Mouse (Mus musculus) heart, embryonic 16.5 days (tissue): Measurements from ENCODE around the gene Capn13. TPM values are rescaled to one million over a fixed set of nuclear protein-coding genes. Genes with fewer than 3 reads are reported as not detected.

Experiments
- ATAC-seq: fragments of 200-750 bp; cut with Nextera tagmentation; replicated peaks from 2 replicates; pipeline ENCODE4 v1.8.0; 2017; ENCODE audit warnings: moderate number of reproducible peaks; ENCODE audit not compliant: insufficient read depth, low FRiP score; ENCODE audit errors: extremely low read depth
- H3K27ac ChIP-seq: fragments of 300-500 bp; sonication (generic); 2 replicates; pipeline ENCODE4 v1.5.1; 2014; ENCODE audit warnings: mild to moderate bottlenecking, low read length, control low read depth, moderate library complexity
- H3K27me3 ChIP-seq: fragments of 300-500 bp; sonication (generic); 2 replicates; pipeline ENCODE4 v1.6.1; 2014; ENCODE audit warnings: low read length, mixed read lengths; ENCODE audit not compliant: control insufficient read depth, insufficient read depth
- H3K36me3 ChIP-seq: fragments of 300-500 bp; sonication (generic); 2 replicates; pipeline ENCODE4 v1.6.1; 2014; ENCODE audit not compliant: control insufficient read depth, insufficient read depth
- H3K4me1 ChIP-seq: fragments of 300-500 bp; sonication (generic); 2 replicates; pipeline ENCODE4 v1.6.1; 2014; ENCODE audit warnings: low read length, mixed read lengths; ENCODE audit not compliant: control insufficient read depth, insufficient read depth
- H3K4me2 ChIP-seq: fragments of 300-500 bp; sonication (generic); 2 replicates; pipeline ENCODE4 v1.6.1; 2014; ENCODE audit warnings: low read depth, mild to moderate bottlenecking, control low read depth, low read length
- H3K4me3 ChIP-seq: fragments of 300-500 bp; sonication (generic); 2 replicates; pipeline ENCODE4 v1.5.1; 2014; ENCODE audit warnings: mild to moderate bottlenecking, control low read depth, low read length
- H3K9ac ChIP-seq: fragments of 300-500 bp; sonication (generic); 2 replicates; pipeline ENCODE4 v1.6.1; 2014; ENCODE audit warnings: low read length, control low read depth
- H3K9me3 ChIP-seq: fragments of 300-500 bp; sonication (generic); replicated peaks from 2 replicates; pipeline ENCODE4 v1.6.1; 2016; ENCODE audit warnings: low read length; ENCODE audit not compliant: control insufficient read depth
- WGBS: fragments of 180-500 bp; shearing (Covaris S2); extraction: QIAGEN DNeasy Blood & Tissue Kit; methylation state at CpG from one replicate; pipeline ENCODE4 v1.1.7; 2014; 5-methylcytosine and 5-hydroxymethylcytosine counted together
- polyA plus RNA-seq: library from polyadenylated mRNA; unstranded; fragments of >200 nt; fragmentation: Nextera tagmentation; extraction: Ambion mirVana; gene quantifications from 2 replicates; pipeline ENCODE4 v1.2.1, GENCODE M21; 2015

Capn13 gene
- polyA plus RNA-seq, 1 experiment from 2014 or later, result not detected

GRCm38 (mm10) chr17:73377778-73378484 is 22.7 kb downstream of the Capn13 start:
- no peak for ATAC-seq
- Histone ChIP-seq H3K36me3 (no peaks in the 10 kb centered on the region), H3K27ac (no peak overlapping the region), H3K9me3 (no peaks in the 10 kb centered on the region), H3K4me3 (no peak overlapping the region), H3K9ac (no peak overlapping the region), H3K27me3 (no peaks in the 10 kb centered on the region), H3K4me1 (no peaks in the 10 kb centered on the region), H3K4me2 (no peak overlapping the region)
- 59% methylated on average over 7 of the region's 7 CpGs for WGBS

- H3K27ac ChIP-seq, result no peak overlapping the region
- no peaks in the 10 kb centered on the region; the same call in 1 of the 2 replicates for H3K9me3 ChIP-seq
- H3K9ac ChIP-seq, result no peak overlapping the region
- no peaks in the 10 kb centered on the region for H3K36me3 ChIP-seq
- no peaks in the 10 kb centered on the region for H3K27me3 ChIP-seq
- H3K4me2 ChIP-seq, result no peak overlapping the region
- ATAC-seq, result no peak
- H3K4me1 ChIP-seq, result no peaks in the 10 kb centered on the region
- H3K4me3 ChIP-seq, result no peak overlapping the region
- 77% methylated on average over 3 of the region's 3 CpGs for WGBS
Observed at GRCm38 (mm10) chr17:73367334-73367733, 33.3 kb downstream of the Capn13 start.

- Histone ChIP-seq H3K27me3 (no peaks in the 10 kb centered on the region), H3K36me3 (no peaks in the 10 kb centered on the region), H3K27ac (no peak overlapping the region), H3K4me1 (no peaks in the 10 kb centered on the region), H3K4me3 (no peak overlapping the region), H3K9ac (no peak overlapping the region), H3K9me3 (no peaks in the 10 kb centered on the region; the same call in 1 of the 2 replicates), H3K4me2 (no peak overlapping the region)
- ATAC-seq, result no peak
- WGBS, result 68% methylated on average over 5 of the region's 5 CpGs
Observed at GRCm38 (mm10) chr17:73361054-73361453, 39.6 kb downstream of the Capn13 start.

- 81% methylated on average over 6 of the region's 6 CpGs for WGBS
- ATAC-seq, result no peak
- Histone ChIP-seq H3K9me3 (no peaks in the 10 kb centered on the region), H3K9ac (no peak overlapping the region), H3K4me2 (no peak overlapping the region), H3K27ac (no peak overlapping the region), H3K4me1 (no peaks in the 10 kb centered on the region), H3K27me3 (no peaks in the 10 kb centered on the region), H3K36me3 (no peaks in the 10 kb centered on the region), H3K4me3 (no peak overlapping the region)
Observed at GRCm38 (mm10) chr17:73343632-73344390, 56.9 kb downstream of the Capn13 start.

- WGBS, result 76% methylated on average over 14 of the region's 14 CpGs
- no peak overlapping the region for H3K9ac ChIP-seq
- no peaks in the 10 kb centered on the region for H3K36me3 ChIP-seq
- H3K4me1 ChIP-seq, result no peaks in the 10 kb centered on the region
- no peaks in the 10 kb centered on the region for H3K27me3 ChIP-seq
- H3K4me2 ChIP-seq, result no peak overlapping the region
- H3K9me3 ChIP-seq, result no peaks in the 10 kb centered on the region
- H3K27ac ChIP-seq, result no peak overlapping the region
- ATAC-seq, result no peak
- H3K4me3 ChIP-seq, result no peak overlapping the region
Observed at GRCm38 (mm10) chr17:73342673-73343072, 58.0 kb downstream of the Capn13 start.

- WGBS, result 67% methylated on average over 5 of the region's 5 CpGs
- Histone ChIP-seq H3K9ac (no peak overlapping the region), H3K36me3 (no peaks in the 10 kb centered on the region), H3K4me1 (peaks cover 9% of the 10 kb centered on the region), H3K4me3 (no peak overlapping the region), H3K9me3 (no peaks in the 10 kb centered on the region), H3K4me2 (no peak overlapping the region), H3K27ac (no peak overlapping the region), H3K27me3 (no peaks in the 10 kb centered on the region)
- no peak for ATAC-seq
Observed at GRCm38 (mm10) chr17:73329071-73329470, 71.6 kb downstream of the Capn13 start.

GRCm38 (mm10) chr17:73325314-73325713 is 75.4 kb downstream of the Capn13 start:
- ATAC-seq, result 0 out of 2 replicates have a peak, but pooled peaks have one; percentile 10
- Histone ChIP-seq H3K9me3 (no peaks in the 10 kb centered on the region), H3K4me3 (no peak overlapping the region), H3K36me3 (no peaks in the 10 kb centered on the region), H3K4me2 (no peak overlapping the region), H3K4me1 (peaks cover 9% of the 10 kb centered on the region), H3K9ac (no peak overlapping the region), H3K27me3 (no peaks in the 10 kb centered on the region), H3K27ac (no peak overlapping the region)
- WGBS, result 52% methylated on average over 6 of the region's 6 CpGs

- ATAC-seq, result 0 out of 2 replicates have a peak, but pooled peaks have one; percentile 32
- 38% methylated on average over 6 of the region's 6 CpGs for WGBS
Observed at GRCm38 (mm10) chr17:73324732-73325131, 75.9 kb downstream of the Capn13 start.

GRCm38 (mm10) chr17:73323981-73324380 is 76.7 kb downstream of the Capn13 start:
- Histone ChIP-seq H3K4me2 (no peak overlapping the region), H3K9me3 (no peaks in the 10 kb centered on the region), H3K9ac (no peak overlapping the region), H3K4me1 (peaks cover 9% of the 10 kb centered on the region), H3K27ac (no peak overlapping the region), H3K4me3 (no peak overlapping the region), H3K36me3 (no peaks in the 10 kb centered on the region), H3K27me3 (no peaks in the 10 kb centered on the region)
- ATAC-seq, result no peak
- WGBS, result 83% methylated on average over 3 of the region's 3 CpGs

More at GRCm38 (mm10) chr17:73324732-73325131, 75.9 kb downstream of the Capn13 start:
- H3K27me3 ChIP-seq, result no peaks in the 10 kb centered on the region
- peak overlapping the region; percentile 26; the same call in 1 of the 2 replicates for H3K4me2 ChIP-seq
- peaks cover 9% of the 10 kb centered on the region for H3K4me1 ChIP-seq
- H3K4me3 ChIP-seq, result no peak overlapping the region
- H3K9ac ChIP-seq, result no peak overlapping the region
- H3K9me3 ChIP-seq, result no peaks in the 10 kb centered on the region
- no peaks in the 10 kb centered on the region for H3K36me3 ChIP-seq
- no peak overlapping the region for H3K27ac ChIP-seq
